Mouse (Mus musculus) forebrain, embryonic 12.5 days (tissue): ENCODE measurements around the gene Rapgef1. TPM values are rescaled to one million over a fixed set of nuclear protein-coding genes. Genes with fewer than 3 reads are reported as not detected.
A peak's percentile ranks its signal among the peaks of the same experiment; 100 is the strongest.

Experiments
- ATAC-seq: fragments of 200-750 bp; cut with Nextera tagmentation; 2 replicates; pipeline ENCODE4 v1.8.0; 2017; ENCODE audit warnings: moderate TSS enrichment; ENCODE audit not compliant: low FRiP score
- H3K27ac ChIP-seq: fragments of 300-500 bp; sonication (generic); 2 replicates; pipeline ENCODE4 v1.5.1; 2016; ENCODE audit warnings: mild to moderate bottlenecking
- H3K27me3 ChIP-seq: fragments of 300-500 bp; sonication (generic); 2 replicates; pipeline ENCODE4 v1.6.1; 2016; ENCODE audit warnings: mild to moderate bottlenecking
- H3K36me3 ChIP-seq: fragments of 300-500 bp; sonication (generic); replicated peaks from 2 replicates; pipeline ENCODE4 v1.6.1; 2016; ENCODE audit warnings: mild to moderate bottlenecking
- H3K4me1 ChIP-seq: fragments of 300-500 bp; sonication (generic); 2 replicates; pipeline ENCODE4 v1.6.1; 2016
- H3K4me2 ChIP-seq: fragments of 300-500 bp; sonication (generic); 2 replicates; pipeline ENCODE4 v1.6.1; 2016; ENCODE audit warnings: mild to moderate bottlenecking, moderate library complexity
- H3K4me3 ChIP-seq: fragments of 300-500 bp; sonication (generic); replicated peaks from 2 replicates; pipeline ENCODE4 v1.5.1; 2016; ENCODE audit warnings: mild to moderate bottlenecking
- H3K9ac ChIP-seq: fragments of 300-500 bp; sonication (generic); 2 replicates; pipeline ENCODE4 v1.6.1; 2016; ENCODE audit warnings: mild to moderate bottlenecking
- H3K9me3 ChIP-seq: fragments of 300-500 bp; sonication (generic); 2 replicates; pipeline ENCODE4 v1.6.1; 2016
- WGBS: fragments of 180-500 bp; shearing (Covaris S2); methylation state at CpG from one replicate; pipeline ENCODE4 v1.1.7; 2016; 5-methylcytosine and 5-hydroxymethylcytosine counted together
- polyA plus RNA-seq: library from polyadenylated mRNA; unstranded; fragments of >200 nt; fragmentation: Nextera tagmentation; extraction: Ambion mirVana; gene quantifications from 2 replicates; pipeline ENCODE4 v1.2.1, GENCODE M21; 2016

Rapgef1 gene
- polyA plus RNA-seq, 1 experiment from 2014 or later, result 24.0 TPM

DNA sequence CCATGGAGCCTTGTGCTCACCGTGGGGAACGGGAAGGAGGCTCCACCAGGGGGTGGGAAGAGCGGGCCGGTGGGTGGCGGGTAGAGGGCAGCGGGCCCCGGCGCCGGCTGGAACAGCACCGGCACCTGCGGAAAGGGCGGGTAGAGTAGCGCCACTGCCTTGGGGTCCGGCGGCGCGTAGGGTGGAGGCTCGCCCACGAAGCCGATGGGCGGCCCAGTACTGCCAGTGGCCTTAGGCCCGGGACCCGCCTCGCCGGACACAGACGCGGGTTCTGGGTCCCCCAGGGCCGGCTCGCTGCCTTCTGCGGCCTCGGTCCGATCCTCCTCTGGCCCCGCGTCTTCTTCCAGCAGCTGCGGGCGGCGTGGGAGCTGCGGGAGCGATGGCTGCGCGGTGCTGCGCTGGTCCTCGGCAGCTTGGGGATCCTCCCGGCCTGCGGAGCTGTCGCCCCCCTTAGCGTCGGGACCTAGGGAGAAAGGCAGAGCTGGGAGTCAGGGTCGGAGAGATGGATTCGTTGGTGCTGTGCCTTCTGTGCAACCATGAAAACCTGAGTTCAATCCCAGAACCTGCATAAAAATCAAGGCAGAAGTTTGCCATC, 127.8 kb downstream of the Rapgef1 start:
- no peak for ATAC-seq
- Histone ChIP-seq H3K9me3 (0 out of 2 replicates have a peak, but pooled peaks cover under 1% of the 10 kb centered on the region), H3K4me3 (peak overlapping the region; percentile 39), H3K27ac (no peak overlapping the region), H3K36me3 (no peaks in the 10 kb centered on the region), H3K27me3 (peaks cover 81% of the 10 kb centered on the region), H3K4me1 (peaks cover 23% of the 10 kb centered on the region), H3K9ac (peak overlapping the region; percentile 44), H3K4me2 (peak overlapping the region; percentile 56)
- WGBS, result 3% methylated on average over 46 of the region's 50 CpGs

DNA sequence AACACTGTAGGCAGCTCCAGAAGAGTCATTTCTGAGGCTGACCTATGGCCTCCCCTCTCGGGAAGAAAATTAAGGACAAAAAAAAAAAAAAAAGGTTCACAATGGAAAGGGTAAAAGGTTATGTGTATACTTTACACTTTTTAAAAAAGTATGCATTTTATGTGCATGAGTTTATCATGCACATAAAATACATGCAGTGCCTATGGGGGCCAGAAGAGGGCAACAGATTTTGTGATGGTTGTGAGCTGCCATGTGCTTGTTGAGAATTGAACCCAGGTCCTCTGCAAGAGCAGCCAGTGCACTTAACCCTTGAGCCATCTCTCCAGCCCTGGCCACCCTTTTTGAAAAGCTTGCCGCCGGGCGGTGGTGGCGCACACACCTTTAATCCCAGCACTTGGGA, 128.3 kb downstream of the Rapgef1 start:
- 67% methylated on average over 5 of the region's 5 CpGs for WGBS
- Histone ChIP-seq H3K36me3 (no peaks in the 10 kb centered on the region), H3K27me3 (peaks cover 87% of the 10 kb centered on the region), H3K9ac (no peak overlapping the region), H3K4me1 (peaks cover 23% of the 10 kb centered on the region), H3K4me2 (0 out of 2 replicates have a peak overlapping the region, but pooled peaks have one; percentile 56), H3K27ac (no peak overlapping the region), H3K4me3 (no peak overlapping the region), H3K9me3 (0 out of 2 replicates have a peak, but pooled peaks cover 2% of the 10 kb centered on the region)
- ATAC-seq, result no peak

GRCm38 (mm10) chr2:29748499-29748898, 129.0 kb downstream of the Rapgef1 start:
- Histone ChIP-seq H3K27ac (no peak overlapping the region), H3K4me2 (no peak overlapping the region), H3K9me3 (0 out of 2 replicates have a peak, but pooled peaks cover 2% of the 10 kb centered on the region), H3K4me3 (no peak overlapping the region), H3K36me3 (no peaks in the 10 kb centered on the region), H3K9ac (no peak overlapping the region), H3K27me3 (peaks cover 89% of the 10 kb centered on the region), H3K4me1 (peaks cover 23% of the 10 kb centered on the region)
- 85% methylated on average over 4 of the region's 4 CpGs for WGBS
- ATAC-seq, result no peak

DNA sequence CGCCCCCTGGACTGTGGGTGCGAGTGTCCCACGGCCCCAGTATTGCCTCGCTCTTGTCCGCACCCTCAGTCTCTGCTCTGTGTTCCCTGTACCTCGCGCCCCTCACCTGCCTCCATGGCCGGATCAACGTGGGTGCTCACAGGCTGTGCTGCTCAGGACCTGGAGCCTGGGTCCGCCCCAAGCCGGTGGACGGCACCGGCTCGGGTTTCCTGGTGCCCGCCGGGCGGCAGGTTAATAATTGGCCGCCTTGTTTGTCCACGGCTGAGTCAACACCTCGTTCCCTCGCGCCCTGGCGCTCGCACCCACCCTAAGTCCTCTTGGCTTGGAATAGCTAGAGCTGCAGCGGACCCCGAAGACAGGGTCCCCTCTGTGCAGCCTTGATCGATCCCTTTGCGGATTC, 132.0 kb downstream of the Rapgef1 start, which contains the start of gene Gm13420:
Gene Gm13420, minus strand, starts transcription at position 189 of the 400 bp plus-strand sequence.
- Histone ChIP-seq H3K4me3 (peak within 1 kb of the TSS; percentile 17), H3K9ac (no peak within 1 kb of the TSS), H3K27me3 (peaks cover 73% of the 10 kb centered on the region), H3K9me3 (0 out of 2 replicates have a peak, but pooled peaks cover 2% of the 10 kb centered on the region), H3K27ac (no peak within 1 kb of the TSS), H3K4me1 (peaks cover 23% of the 10 kb centered on the region), H3K4me2 (peak within 1 kb of the TSS; percentile 9; the same call in 1 of the 2 replicates), H3K36me3 (no peaks in the 10 kb centered on the region)
- no peak for ATAC-seq
- WGBS, result 7% methylated on average over 28 of the region's 28 CpGs

DNA sequence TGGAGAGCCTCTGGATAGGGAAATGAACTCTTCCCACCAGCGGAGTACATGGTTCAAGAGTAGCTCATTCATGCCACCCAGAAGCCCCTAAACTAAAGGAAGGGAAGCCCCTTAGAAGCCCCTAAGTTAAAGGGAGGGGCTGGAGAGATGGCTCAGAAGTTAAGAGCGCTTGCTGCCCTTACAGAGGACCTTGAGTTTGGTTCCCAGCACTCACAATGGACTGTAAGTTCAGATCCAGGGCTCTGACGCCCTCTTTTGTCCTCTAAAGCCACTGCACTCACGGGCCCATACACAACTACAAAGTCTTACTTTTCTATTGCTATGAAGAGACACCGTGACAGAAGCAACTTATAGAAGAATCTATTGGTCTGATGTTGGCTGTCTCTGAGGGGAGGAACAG, 132.9 kb downstream of the Rapgef1 start:
- Histone ChIP-seq H3K27ac (no peak overlapping the region), H3K9me3 (0 out of 2 replicates have a peak, but pooled peaks cover 2% of the 10 kb centered on the region), H3K4me1 (peaks cover 18% of the 10 kb centered on the region), H3K4me3 (no peak overlapping the region), H3K27me3 (peaks cover 68% of the 10 kb centered on the region), H3K4me2 (no peak overlapping the region), H3K9ac (no peak overlapping the region), H3K36me3 (no peaks in the 10 kb centered on the region)
- ATAC-seq, result no peak
- WGBS, result 86% methylated on average over 5 of the region's 5 CpGs

- Histone ChIP-seq H3K4me2 (no peak overlapping the region), H3K36me3 (no peaks in the 10 kb centered on the region), H3K4me1 (peaks cover 11% of the 10 kb centered on the region), H3K9ac (no peak overlapping the region), H3K9me3 (0 out of 2 replicates have a peak, but pooled peaks cover 2% of the 10 kb centered on the region), H3K4me3 (no peak overlapping the region), H3K27me3 (peaks cover 36% of the 10 kb centered on the region), H3K27ac (no peak overlapping the region)
- ATAC-seq, result no peak
Observed at GRCm38 (mm10) chr2:29755693-29756092, 136.2 kb downstream of the Rapgef1 start.

DNA sequence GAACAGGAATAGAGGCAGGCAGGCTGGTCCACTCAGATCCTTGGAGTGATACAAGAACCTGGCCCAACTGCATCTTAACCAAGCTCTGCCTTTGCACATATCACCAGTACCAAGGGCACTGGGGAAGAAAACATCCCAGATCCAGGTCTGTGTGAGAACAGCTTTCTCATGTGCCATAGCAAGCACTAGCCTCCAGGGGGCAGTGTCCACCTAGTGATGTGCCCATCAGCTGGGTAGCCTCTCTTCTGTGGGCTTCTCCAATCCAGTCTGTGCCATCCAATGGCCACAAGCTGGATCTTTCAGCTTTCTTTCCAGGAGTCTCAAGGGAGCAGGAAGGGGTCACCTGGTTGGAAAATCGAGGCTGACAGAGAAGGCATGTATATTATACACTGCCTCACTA, 145.3 kb downstream of the Rapgef1 start:
- WGBS, result 0% methylated on average over 1 of the region's 1 CpGs
- H3K27me3 ChIP-seq, result peaks cover 7% of the 10 kb centered on the region; the same call in 1 of the 2 replicates
- H3K4me2 ChIP-seq, result no peak overlapping the region
- H3K27ac ChIP-seq, result no peak overlapping the region
- H3K4me1 ChIP-seq, result no peaks in the 10 kb centered on the region
- H3K9ac ChIP-seq, result no peak overlapping the region
- no peaks in the 10 kb centered on the region for H3K36me3 ChIP-seq
- ATAC-seq, result no peak; the same call in 1 of the 2 replicates
- H3K4me3 ChIP-seq, result no peak overlapping the region
- H3K9me3 ChIP-seq, result no peaks in the 10 kb centered on the region

GRCm38 (mm10) chr2:29767976-29768709, 148.6 kb downstream of the Rapgef1 start:
- WGBS, result 76% methylated on average over 11 of the region's 11 CpGs
- H3K9me3 ChIP-seq, result no peaks in the 10 kb centered on the region
- H3K36me3 ChIP-seq, result no peaks in the 10 kb centered on the region
- no peak overlapping the region for H3K9ac ChIP-seq
- no peak overlapping the region for H3K4me3 ChIP-seq
- peaks cover 3% of the 10 kb centered on the region; the same call in 1 of the 2 replicates for H3K27me3 ChIP-seq
- H3K27ac ChIP-seq, result no peak overlapping the region
- no peaks in the 10 kb centered on the region for H3K4me1 ChIP-seq
- H3K4me2 ChIP-seq, result no peak overlapping the region
- no peak for ATAC-seq

DNA sequence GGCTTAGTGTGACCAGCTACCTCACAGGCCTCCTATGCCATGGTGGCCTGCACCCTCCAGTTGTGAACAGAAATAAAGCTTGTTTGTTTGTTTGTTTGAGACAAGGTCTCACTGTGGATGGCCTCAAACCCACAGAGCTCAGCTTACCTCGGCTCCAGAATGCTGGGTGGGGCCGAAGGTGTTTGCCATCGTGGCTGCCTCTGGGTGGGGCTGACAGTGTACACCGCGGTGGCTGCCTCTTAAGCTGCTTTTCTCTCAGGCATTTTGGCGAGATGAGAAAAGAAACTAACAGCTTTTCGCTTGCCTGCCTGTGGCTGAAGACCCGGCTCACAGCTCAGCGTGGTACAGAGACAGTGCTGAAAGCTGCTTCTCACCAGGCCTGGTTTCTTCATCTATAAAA, 149.4 kb downstream of the Rapgef1 start:
- Histone ChIP-seq H3K9ac (no peak overlapping the region), H3K36me3 (peaks cover 6% of the 10 kb centered on the region; the same call in 1 of the 2 replicates), H3K4me3 (no peak overlapping the region), H3K4me2 (no peak overlapping the region), H3K27ac (no peak overlapping the region), H3K4me1 (no peaks in the 10 kb centered on the region), H3K27me3 (no peaks in the 10 kb centered on the region), H3K9me3 (no peaks in the 10 kb centered on the region)
- no peak for ATAC-seq
- 69% methylated on average over 9 of the region's 9 CpGs for WGBS

- H3K4me3 ChIP-seq, result no peak overlapping the region
- H3K4me1 ChIP-seq, result no peaks in the 10 kb centered on the region
- ATAC-seq, result no peak
- peaks cover 9% of the 10 kb centered on the region for H3K36me3 ChIP-seq
- no peaks in the 10 kb centered on the region for H3K9me3 ChIP-seq
- H3K27ac ChIP-seq, result no peak overlapping the region
- no peak overlapping the region for H3K4me2 ChIP-seq
- no peaks in the 10 kb centered on the region for H3K27me3 ChIP-seq
- H3K9ac ChIP-seq, result no peak overlapping the region
Observed at GRCm38 (mm10) chr2:29770162-29770561, 150.6 kb downstream of the Rapgef1 start.

DNA sequence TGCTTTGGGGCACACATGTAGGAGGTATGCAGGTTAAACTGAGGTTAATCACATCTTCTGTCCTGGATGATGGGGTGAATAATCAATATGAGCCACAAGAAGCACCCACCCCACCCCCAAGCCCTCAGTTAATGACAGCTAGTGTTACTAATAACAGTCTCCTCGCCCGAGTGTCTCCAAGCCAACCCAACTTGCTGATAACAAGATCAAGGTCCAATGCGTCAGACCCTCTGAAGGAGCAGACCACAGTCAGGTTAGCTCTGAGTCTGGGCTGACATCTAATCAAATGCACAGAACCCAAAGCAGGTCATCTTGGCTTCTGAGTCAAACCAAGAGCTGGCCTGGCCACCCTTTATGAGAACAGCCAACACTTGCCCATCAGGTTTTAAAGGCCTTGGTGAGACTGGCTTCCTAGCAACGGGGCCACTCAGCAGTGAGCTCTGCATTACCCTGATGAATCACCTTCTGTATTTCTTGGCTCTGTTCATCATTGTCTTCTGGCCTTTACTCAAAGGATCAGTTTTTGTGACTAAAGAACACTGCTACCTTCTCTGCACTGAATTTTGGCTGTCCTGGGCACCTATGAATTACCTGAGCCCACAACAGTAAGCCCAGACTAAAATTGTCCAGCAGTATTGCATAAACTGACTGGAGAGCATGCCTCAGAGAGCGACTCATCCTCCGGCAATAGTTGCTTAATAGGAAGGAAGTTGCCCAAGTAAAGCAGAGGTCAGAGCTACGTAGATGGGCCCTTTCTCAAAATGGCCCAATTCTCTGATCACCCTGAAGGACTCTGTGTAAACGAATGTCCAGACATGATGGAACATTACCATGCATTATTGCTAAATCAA, 152.3 kb downstream of the Rapgef1 start:
- no peak for ATAC-seq
- WGBS, result 89% methylated on average over 8 of the region's 8 CpGs
- no peak overlapping the region for H3K9ac ChIP-seq
- no peak overlapping the region for H3K4me3 ChIP-seq
- no peaks in the 10 kb centered on the region for H3K4me1 ChIP-seq
- no peak overlapping the region for H3K27ac ChIP-seq
- no peaks in the 10 kb centered on the region for H3K27me3 ChIP-seq
- no peak overlapping the region for H3K4me2 ChIP-seq
- no peaks in the 10 kb centered on the region for H3K9me3 ChIP-seq
- H3K36me3 ChIP-seq, result peaks cover 18% of the 10 kb centered on the region

- no peak overlapping the region for H3K4me2 ChIP-seq
- 91% methylated on average over 4 of the region's 4 CpGs for WGBS
- no peaks in the 10 kb centered on the region for H3K27me3 ChIP-seq
- H3K27ac ChIP-seq, result no peak overlapping the region
- peaks cover 33% of the 10 kb centered on the region for H3K36me3 ChIP-seq
- no peaks in the 10 kb centered on the region for H3K4me1 ChIP-seq
- no peaks in the 10 kb centered on the region for H3K9me3 ChIP-seq
- no peak overlapping the region for H3K9ac ChIP-seq
- no peak overlapping the region for H3K4me3 ChIP-seq
- ATAC-seq, result no peak
Observed at GRCm38 (mm10) chr2:29773323-29773722, 153.8 kb downstream of the Rapgef1 start.
